Mouse (Mus musculus) mouse trophoblast stem cell (cell line): ENCODE results near the gene Kcnk1.

Experiments
- in situ Hi-C, 2 experiments: fragments of 300-500 bp; cut with MseI, MboI; formaldehyde crosslinking; loops; 2 replicates in 1 of 2; 3 replicates in 1 of 2; pipeline ENCODE4 v1.15.1; 2025

Kcnk1 gene

GRCm38 (mm10) chr8:125995101-125995986 lies at the start of gene Kcnk1:
Gene Kcnk1 (plus strand): TSS chr8:125995170.
- in situ Hi-C loops: no loop called here

DNA sequence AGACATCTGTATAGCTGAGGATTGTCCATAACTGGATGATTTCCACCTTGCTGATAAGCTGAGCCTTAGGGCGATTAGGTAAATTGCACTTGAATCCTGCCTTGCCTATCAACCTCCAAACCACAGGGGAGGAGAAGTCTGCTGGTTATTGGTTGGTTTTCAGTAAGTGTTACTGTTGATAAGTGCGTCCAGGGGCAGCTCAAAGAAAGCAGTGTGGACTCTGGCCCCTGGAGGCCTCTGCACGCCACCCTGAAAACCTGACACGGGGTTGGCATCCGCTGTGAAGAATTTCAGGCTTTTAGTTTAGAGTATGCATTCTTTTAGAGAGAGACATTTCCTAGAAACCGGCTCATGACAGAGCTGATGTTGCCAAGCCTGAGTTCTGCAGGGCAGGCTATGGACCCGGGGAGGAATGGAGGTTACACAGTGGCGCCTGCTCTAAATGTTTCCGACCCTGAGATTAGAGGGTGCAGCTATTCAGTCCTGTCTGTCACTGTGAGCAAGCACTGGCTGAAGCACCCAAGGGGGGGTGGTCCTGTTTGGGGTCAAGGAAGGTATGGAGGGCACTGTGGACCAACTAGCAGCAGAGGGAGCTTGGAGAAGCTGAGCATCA lies 46.2 kb upstream of the Kcnk1 start:
- in situ Hi-C loops: loop anchor here in 1 of 2 experiments (10.0 kb wide), 1 partner anchor 306 kb away; no protein-coding TSS in a partner anchor

DNA sequence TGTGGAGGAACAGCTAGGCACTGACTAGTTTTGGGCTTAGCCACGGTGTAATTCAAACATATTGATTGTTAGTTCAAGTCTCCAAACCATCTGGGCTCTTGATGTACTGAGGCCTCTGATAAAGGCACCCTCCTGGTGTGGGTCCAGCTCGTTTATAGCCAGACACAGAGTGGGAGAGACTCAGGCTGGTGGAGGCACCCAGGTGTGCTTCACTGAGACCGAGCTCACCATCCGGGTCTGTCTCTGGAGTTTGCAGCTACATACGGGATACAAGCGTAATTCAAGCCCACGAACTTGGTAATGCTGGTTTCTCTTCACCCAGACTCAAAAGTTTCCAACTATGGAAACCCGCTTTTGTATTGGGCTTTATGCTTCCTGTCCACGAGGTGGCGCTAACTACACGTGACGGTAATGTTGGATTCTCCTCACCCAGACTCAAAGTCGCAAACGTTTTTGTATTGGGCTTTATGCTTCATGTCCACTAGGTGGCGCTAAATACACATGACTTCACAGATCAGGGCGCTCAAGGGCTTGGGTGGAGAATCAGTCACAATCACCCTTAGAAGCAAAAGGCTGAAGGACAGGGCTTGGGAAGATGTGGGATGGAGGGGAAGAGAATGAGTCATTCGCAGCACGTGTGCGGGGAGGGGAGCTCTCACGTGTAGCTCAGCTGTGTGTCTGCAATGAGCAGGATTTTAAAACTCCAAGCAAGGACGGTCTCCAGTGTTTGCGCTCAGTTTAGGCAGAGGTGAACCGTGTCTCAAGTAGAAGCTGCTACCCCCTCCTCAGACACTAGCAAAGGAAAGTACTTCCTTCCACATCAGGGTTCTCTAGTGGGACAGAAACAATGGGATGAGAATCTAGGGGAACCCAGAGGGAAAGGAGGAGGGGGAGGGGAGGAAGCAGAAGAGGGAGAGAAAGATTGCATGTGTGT lies 44.7 kb upstream of the Kcnk1 start:
- in situ Hi-C loops: loop anchor here in 1 of 2 experiments (5.0 kb wide), 1 partner anchor 132 kb away; no protein-coding TSS in a partner anchor

DNA sequence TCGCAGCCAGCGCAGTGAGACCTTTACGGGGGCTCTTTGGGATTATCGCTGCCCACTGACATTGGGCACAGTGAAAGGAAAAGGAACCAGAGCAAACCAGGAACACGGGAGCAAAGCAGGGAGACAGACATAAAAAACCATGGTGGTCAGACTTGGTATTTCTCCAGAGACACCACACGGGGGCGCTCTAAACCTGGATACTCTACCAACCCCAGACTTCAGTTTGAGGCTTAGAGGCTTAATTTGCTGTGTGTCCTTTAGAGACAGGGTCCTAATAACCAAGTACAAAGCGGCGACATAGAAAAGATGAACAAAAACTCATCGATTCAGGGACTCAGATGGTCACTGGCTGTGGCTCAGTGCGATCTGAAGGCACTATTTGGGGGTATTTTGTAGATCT lies 39.3 kb upstream of the Kcnk1 start:
- in situ Hi-C loops: loop anchor here in 1 of 2 experiments (5.0 kb wide), 1 partner anchor 117 kb away; no protein-coding TSS in a partner anchor

GRCm38 (mm10) chr8:125956796-125957195 lies 38.2 kb upstream of the Kcnk1 start:
- in situ Hi-C loops: loop anchor here in 1 of 2 experiments (5.0 kb wide), 1 partner anchor 116 kb away; no protein-coding TSS in a partner anchor

DNA sequence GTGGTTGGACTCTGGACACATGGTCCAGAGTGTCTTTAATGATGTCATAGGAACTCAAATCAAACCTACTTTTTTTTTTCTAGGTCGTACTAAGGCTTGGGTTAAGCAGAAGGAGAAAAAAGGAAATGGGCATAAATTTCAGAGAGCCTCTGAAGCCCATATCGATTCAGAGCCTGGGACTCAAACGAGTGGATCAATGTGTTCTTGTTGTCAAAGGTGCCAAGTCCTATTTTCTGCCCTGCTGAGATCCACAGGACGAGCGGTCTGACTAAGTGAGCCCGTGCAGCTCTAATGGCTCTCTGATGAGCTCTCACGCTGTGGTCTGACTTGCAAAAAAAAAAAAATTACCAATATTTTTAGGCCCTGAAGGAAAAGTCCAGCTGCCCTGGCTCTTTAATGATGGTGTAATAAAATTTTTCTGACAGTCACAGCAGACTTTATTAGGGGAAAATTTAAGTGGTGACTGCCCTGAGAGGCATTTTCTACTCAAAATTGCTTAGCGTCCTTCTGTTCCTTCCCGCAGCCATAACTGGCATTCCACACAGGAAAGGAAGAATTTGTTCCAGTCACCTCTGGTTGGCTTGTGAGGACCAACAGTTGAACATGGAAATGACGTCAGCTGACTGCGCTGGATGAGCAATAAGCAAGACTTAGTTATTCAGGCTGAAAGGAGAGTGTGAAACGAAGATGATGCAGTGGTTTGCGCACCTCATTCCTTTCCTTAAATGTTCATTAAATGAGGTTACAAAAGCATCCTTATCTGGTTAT lies 37.6 kb upstream of the Kcnk1 start:
- in situ Hi-C loops: loop anchor here in 1 of 2 experiments (5.0 kb wide), 1 partner anchor 115 kb away; no protein-coding TSS in a partner anchor

- in situ Hi-C loops: loop anchor here in 1 of 2 experiments (5.0 kb wide), 1 partner anchor 114 kb away; no protein-coding TSS in a partner anchor
Observed at GRCm38 (mm10) chr8:125957994-125958368, 37.0 kb upstream of the Kcnk1 start.

- in situ Hi-C loops: loop anchor here in 1 of 2 experiments (5.0 kb wide), 1 partner anchor 113 kb away; no protein-coding TSS in a partner anchor
Observed at GRCm38 (mm10) chr8:125959363-125959771, 35.6 kb upstream of the Kcnk1 start.

- in situ Hi-C loops: no loop called here
Observed at GRCm38 (mm10) chr8:125960037-125960436, 34.9 kb upstream of the Kcnk1 start.

GRCm38 (mm10) chr8:125961790-125962189 lies 33.2 kb upstream of the Kcnk1 start:
- in situ Hi-C loops: no loop called here

GRCm38 (mm10) chr8:125963807-125964211 lies 31.2 kb upstream of the Kcnk1 start:
- in situ Hi-C loops: no loop called here

DNA sequence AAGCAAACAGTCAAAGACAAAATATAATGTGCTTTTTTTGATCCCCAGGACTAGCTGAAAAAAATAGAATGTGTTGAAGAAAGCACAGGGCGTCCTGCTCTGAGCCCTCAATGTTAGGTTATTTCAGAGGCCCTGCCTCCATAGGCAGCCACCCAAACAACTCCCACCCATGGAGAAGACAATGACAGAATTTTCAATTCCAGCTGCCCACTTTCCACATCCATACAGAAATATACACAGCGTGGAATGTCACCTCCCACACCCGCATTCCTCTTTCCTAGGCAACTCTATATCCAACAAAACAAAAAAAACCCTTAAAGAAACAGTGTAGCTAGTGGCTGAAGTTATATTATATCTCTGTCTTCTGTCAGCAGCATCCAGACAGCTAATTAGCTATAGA lies 23.6 kb upstream of the Kcnk1 start:
- in situ Hi-C loops: no loop called here

GRCm38 (mm10) chr8:125975981-125976380 lies 19.0 kb upstream of the Kcnk1 start:
- in situ Hi-C loops: no loop called here

DNA sequence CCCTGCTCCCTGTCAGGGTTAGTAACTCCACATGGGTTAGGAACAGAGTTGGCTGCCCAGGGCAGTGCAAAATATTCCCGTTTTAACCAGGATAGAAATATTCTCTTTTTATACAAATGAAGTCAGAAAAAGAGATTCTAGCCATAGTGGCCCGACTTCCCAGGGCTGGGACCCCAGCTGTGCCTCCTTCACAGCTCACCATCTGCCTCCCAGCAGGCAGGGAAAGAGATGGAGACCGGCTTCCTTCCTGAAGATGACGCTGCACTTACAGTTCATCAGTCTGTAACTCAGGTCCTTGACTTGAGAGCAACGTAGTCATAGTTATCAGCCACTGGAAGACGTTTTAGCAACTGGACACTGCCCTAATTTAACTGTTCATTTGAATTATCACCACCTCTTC lies 14.1 kb upstream of the Kcnk1 start:
- in situ Hi-C loops: no loop called here

DNA sequence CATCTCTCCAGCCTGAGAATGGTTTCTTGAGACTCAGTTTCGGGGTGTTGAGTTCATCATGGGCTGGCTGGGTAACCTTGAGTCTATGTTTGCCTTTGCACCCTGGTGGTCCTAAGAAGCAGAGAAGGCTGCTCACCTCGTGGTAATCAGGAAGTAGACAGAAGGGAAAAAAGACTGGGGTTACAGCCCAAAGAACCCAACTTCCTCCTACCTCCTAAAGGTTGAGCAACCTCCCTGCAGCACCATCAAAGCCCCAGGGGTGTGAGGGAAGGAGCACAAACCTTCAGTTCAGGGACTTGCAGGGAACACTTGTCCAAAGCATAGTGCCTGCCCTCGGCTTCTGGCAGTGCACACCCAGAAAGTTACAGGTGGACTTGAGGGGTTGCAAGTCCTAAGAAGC lies 11.5 kb upstream of the Kcnk1 start:
- in situ Hi-C loops: no loop called here

GRCm38 (mm10) chr8:125984140-125984539 lies 10.8 kb upstream of the Kcnk1 start:
- in situ Hi-C loops: no loop called here

DNA sequence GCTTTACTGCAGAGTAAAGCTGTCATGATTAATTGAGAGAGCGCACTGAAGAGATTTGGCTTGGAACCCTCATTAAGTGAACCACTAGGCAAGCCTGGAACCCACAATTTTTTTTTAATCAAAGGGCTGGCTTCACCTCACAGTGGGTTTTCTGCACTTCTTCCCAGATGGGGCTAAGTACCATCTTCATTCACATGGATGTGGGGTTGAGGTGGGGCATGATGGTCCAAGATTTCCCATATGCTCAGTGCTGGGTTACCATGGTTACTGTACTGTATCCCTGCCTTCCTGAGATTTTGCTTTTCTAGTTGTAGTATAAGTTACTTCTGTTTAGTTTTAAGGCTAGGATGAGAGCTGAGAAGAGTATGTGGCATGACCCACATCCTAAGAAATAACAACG lies 9.6 kb upstream of the Kcnk1 start:
- in situ Hi-C loops: no loop called here

GRCm38 (mm10) chr8:125986999-125987589 lies 7.9 kb upstream of the Kcnk1 start:
- in situ Hi-C loops: no loop called here

- in situ Hi-C loops: no loop called here
Observed at GRCm38 (mm10) chr8:125987996-125988395, 7.0 kb upstream of the Kcnk1 start.

DNA sequence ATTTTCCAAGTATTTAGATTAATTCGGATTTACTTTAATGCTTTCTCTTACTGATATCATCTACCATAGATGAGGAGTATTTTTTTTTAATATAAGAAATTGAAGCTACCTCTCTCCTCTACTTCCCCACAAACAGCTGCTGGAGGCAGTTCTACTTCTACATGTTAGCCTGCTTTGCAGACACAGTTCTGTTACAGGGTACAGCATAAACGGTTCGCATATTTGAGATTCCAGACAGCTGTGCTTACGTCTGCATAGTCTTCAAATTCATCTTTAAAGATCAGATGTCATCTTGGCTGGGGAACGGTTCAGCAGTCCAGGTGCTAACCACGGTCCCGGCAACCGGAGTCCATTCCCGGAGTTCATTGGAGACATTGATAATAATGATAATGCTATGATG lies 1.3 kb upstream of the Kcnk1 start:
- in situ Hi-C loops: no loop called here
